Mouse (Mus musculus): ENCODE data around the gene Dlx3. TPM values are rescaled to one million over a fixed set of nuclear protein-coding genes. Genes with fewer than 3 reads are reported as not detected.

Gene Dlx3
- total RNA-seq, 2 experiments from 2014 or later = not detected

DNA sequence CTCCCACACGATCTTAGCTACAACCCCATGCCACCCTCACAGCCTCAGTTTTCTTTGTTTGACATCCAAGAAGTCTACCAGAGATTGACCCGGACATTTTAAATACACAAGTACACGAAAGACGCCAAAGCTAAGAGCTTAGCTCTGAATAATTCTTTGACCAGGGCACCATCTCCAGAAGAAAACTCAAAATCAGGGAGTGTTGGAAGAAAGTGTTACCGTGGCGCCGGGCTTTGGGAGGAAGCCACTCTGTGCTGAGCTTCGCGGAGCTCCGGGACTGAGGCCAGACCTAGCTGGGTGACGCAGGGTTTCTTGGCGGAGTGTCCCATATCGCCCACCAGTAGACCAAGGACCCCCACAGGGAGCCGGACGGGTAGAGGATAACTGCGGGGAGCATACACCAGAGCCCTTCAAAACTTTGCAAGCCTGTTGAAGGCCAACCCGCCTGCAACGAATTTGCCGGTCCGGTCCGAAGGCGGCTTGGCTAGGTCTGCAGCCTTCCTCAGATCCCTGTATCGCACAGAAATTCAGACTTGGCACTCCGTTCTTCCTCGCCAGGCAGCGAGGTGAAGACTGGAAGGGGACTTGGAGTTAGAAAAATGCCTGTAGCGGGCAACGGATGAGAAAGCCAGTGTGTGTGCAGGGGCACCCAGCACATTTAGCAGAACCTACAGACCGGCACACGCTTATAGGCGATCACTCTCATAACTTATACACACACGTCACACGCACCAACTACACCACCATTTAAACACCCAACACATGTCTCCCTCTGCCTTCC lies 30.5 kb downstream of the Dlx3 start:
- DNase-seq (ENCODE audit: low spot score in 2 of 2) = peak in 1 of 2 experiments; percentile 20

DNA sequence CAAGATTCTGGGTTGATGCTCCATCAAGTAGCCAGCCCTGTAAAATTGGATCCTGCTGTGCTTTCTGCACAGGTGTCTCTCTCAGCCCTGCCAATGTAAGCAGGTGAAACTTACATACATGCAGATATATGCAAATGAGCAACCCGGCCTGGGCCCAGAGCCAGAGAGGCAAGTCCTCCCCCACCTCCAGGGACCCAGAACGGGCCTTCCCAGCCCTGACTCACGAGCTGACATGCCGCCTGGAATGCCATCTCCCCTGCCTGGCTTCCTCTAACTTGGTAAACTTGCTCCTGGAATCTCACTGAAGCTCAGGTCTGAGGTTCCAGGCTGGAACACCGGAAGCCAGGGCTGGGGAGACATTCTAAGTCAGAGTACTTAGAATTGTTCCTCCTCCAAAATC lies 33.2 kb downstream of the Dlx3 start:
- DNase-seq (ENCODE audit: low spot score in 2 of 2) = no peak

- no peak for DNase-seq (ENCODE audit: low spot score in 2 of 2)
These were observed 33.8 kb downstream of the Dlx3 start for GRCm38 (mm10) chr11:95153681-95154080.

DNA sequence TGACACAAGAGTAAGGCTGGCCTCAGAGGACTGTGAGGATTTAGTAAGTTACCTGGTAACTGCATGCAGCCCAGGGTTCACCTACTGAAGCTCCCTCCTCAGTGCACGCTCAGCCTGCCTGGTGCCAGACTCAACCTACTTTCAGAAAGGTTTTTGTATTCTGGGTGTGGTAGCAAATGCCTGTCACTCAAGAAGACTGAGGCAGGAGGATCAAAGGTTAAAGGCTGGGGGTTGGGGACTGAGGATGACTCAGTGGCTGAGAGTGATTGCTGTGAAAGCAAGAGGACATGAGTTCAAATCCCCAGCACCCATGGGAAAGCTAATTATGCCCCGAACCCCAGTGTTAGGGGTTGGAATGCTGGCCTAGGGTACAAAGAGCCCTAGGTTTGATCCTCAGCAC lies 35.6 kb downstream of the Dlx3 start:
- no peak for DNase-seq (ENCODE audit: low spot score in 2 of 2)

- DNase-seq (ENCODE audit: low spot score in 2 of 2) = no peak
These were observed 37.4 kb downstream of the Dlx3 start for GRCm38 (mm10) chr11:95157356-95157755.

DNA sequence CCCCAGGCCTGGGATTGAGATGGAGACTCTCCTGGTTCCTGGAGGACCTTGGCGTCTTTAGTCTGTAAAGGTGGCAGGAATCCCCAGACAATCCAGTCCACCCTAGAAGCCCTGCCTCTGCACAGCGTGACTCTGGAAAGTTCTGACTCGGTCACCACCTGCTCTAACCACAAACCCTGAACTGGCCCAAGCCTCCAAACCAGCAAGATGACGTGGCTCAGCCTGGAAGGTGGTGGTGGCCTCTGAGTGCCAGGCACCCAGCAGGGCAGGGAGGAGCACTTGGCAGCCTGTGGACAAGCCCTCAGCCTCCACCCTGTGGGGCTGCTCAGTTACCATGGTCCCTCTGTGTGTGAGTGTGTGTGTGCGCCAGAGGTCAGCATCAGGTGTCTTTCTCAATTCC lies 38.0 kb downstream of the Dlx3 start:
- no peak for DNase-seq (ENCODE audit: low spot score in 2 of 2)

- no peak for DNase-seq (ENCODE audit: low spot score in 2 of 2)
These were observed 39.9 kb downstream of the Dlx3 start for GRCm38 (mm10) chr11:95159763-95160371.

GRCm38 (mm10) chr11:95160693-95161092 lies 40.8 kb downstream of the Dlx3 start:
- no peak for DNase-seq (ENCODE audit: low spot score in 2 of 2)

DNA sequence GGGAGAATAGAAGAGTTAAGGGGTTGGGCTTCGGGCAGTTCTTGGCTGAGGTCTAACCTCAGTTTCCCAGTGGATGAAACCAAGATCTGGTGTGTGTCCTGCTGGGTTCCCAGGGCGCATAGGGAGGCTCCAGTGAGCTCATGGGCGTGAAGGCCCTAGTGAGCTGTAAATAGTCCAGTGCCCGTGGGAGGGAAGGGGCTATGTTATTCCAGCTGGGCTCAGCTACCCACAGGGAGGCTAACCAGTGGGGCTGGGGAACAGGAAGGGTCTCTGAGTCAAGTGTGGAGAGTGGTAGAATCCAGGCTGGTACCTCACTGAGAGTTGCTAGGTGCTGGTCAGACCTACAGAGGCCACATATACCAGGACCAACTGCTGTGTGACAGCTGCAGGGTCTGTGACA lies 41.8 kb downstream of the Dlx3 start:
- DNase-seq (ENCODE audit: low spot score in 2 of 2) = no peak

GRCm38 (mm10) chr11:95165857-95166256 lies 45.9 kb downstream of the Dlx3 start:
- no peak for DNase-seq (ENCODE audit: low spot score in 2 of 2)

Other genes with a start within 250 kb of the Dlx3 start
- gene Col1a1, start 183.9 kb upstream of the Dlx3 start, total RNA-seq (2021) = 10 to 100 TPM; 39.7 to 59.5 TPM
- gene Hils1, start 152.5 kb upstream of the Dlx3 start, total RNA-seq (2021) = not detected
- gene Sgca, start 143.8 kb upstream of the Dlx3 start, total RNA-seq (2021) = under 1 TPM; 0.95 to 0.99 TPM
- gene Ppp1r9b, start 129.1 kb upstream of the Dlx3 start, total RNA-seq (2021) = 100 to 1,000 TPM; 705 to 706 TPM
- gene Samd14, start 110.2 kb upstream of the Dlx3 start, total RNA-seq (2021) = 10 to 100 TPM; 73.6 to 78.1 TPM
- 10 to 100 TPM; 90.5 to 91.0 TPM for gene Pdk2, start 78.8 kb upstream of the Dlx3 start, total RNA-seq (2021)
- 10 to 100 TPM; 15.4 to 17.7 TPM for gene Itga3, start 43.3 kb upstream of the Dlx3 start, total RNA-seq (2021)
- gene Dlx4, start 26.1 kb downstream of the Dlx3 start, total RNA-seq (2021) = not detected
- gene Tac4, start 141.4 kb downstream of the Dlx3 start, total RNA-seq (2021) = not detected
- 10 to 100 TPM; 63.8 to 68.7 TPM for gene Kat7, start 190.1 kb downstream of the Dlx3 start, total RNA-seq (2021)
- gene Fam117a, start 216.9 kb downstream of the Dlx3 start, total RNA-seq (2021) = 1 to 10 TPM; 3.0 to 3.8 TPM

Data from layer of hippocampus, postnatal 14 days (tissue).